Mouse (Mus musculus) heart, postnatal 10 days (tissue): ENCODE data around the gene Mcm3. TPM values are rescaled to one million over a fixed set of nuclear protein-coding genes. Genes with fewer than 3 reads are reported as not detected.

Experiments
- DNase-seq, 2 experiments: peaks; one replicate each; pipeline ENCODE4 v3.0.0; 2021
- intact Hi-C: fragments of 180-260 bp; cut with DNase I; formaldehyde crosslinking; loops from one replicate; pipeline ENCODE4 v1.15.1; 2025
- total RNA-seq, 2 experiments: library from RNA; stranded (reverse); gene quantifications; 2 replicates each; pipeline ENCODE4 v1.2.3; 2021

The Mcm3 gene
- 10 to 100 TPM; 24.0 to 30.0 TPM for total RNA-seq

- DNase-seq: peak; percentile 95 to 96
- intact Hi-C loops: loop anchor here (5.0 kb wide), 2 partner anchors 72 to 342 kb away; partner anchors contain the start of gene Paqr8
Observed at GRCm38 (mm10) chr1:20819771-20820605, at the start of gene Mcm3. Gene Mcm3 (minus strand): TSS chr1:20820312.

GRCm38 (mm10) chr1:20868036-20868435 lies 47.9 kb upstream of the Mcm3 start:
- DNase-seq: no peak
- intact Hi-C loops: no loop called here

- DNase-seq: no peak
- intact Hi-C loops: no loop called here
Observed at GRCm38 (mm10) chr1:20867241-20867902, 47.3 kb upstream of the Mcm3 start.

- no peak for DNase-seq
- intact Hi-C loops: no loop called here
Observed at GRCm38 (mm10) chr1:20863452-20864172, 43.5 kb upstream of the Mcm3 start.

- intact Hi-C loops: no loop called here
Observed at GRCm38 (mm10) chr1:20861865-20862264, 41.8 kb upstream of the Mcm3 start.

GRCm38 (mm10) chr1:20860775-20861174 lies 40.7 kb upstream of the Mcm3 start:
- intact Hi-C loops: no loop called here
- DNase-seq: no peak

More at GRCm38 (mm10) chr1:20861865-20862264, 41.8 kb upstream of the Mcm3 start:
- DNase-seq: no peak

- intact Hi-C loops: no loop called here
Observed at GRCm38 (mm10) chr1:20856924-20857902, 37.1 kb upstream of the Mcm3 start.

GRCm38 (mm10) chr1:20839911-20840310 lies 19.8 kb upstream of the Mcm3 start:
- intact Hi-C loops: no loop called here

More at GRCm38 (mm10) chr1:20856924-20857902, 37.1 kb upstream of the Mcm3 start:
- no peak for DNase-seq

GRCm38 (mm10) chr1:20836551-20837125 lies 16.5 kb upstream of the Mcm3 start:
- no peak for DNase-seq

More at GRCm38 (mm10) chr1:20839911-20840310, 19.8 kb upstream of the Mcm3 start:
- no peak for DNase-seq

GRCm38 (mm10) chr1:20833141-20833511 lies 13.0 kb upstream of the Mcm3 start:
- DNase-seq: no peak
- intact Hi-C loops: no loop called here

More at GRCm38 (mm10) chr1:20836551-20837125, 16.5 kb upstream of the Mcm3 start:
- intact Hi-C loops: no loop called here

- intact Hi-C loops: no loop called here
- no peak for DNase-seq
Observed at GRCm38 (mm10) chr1:20832473-20833140, 12.5 kb upstream of the Mcm3 start.

GRCm38 (mm10) chr1:20830546-20830945 lies 10.4 kb upstream of the Mcm3 start:
- no peak for DNase-seq
- intact Hi-C loops: no loop called here

- DNase-seq: no peak
- intact Hi-C loops: no loop called here
Observed at GRCm38 (mm10) chr1:20828061-20828460, 7.9 kb upstream of the Mcm3 start.

GRCm38 (mm10) chr1:20825036-20825435 lies 4.9 kb upstream of the Mcm3 start:
- intact Hi-C loops: no loop called here
- no peak for DNase-seq

- no peak for DNase-seq
- intact Hi-C loops: loop anchor here (5.0 kb wide), 2 partner anchors 68 to 338 kb away; partner anchors contain the start of gene Paqr8
Observed at GRCm38 (mm10) chr1:20823906-20824305, 3.8 kb upstream of the Mcm3 start.

- DNase-seq: no peak
- intact Hi-C loops: loop anchor here (5.0 kb wide), 2 partner anchors 69 to 339 kb away; partner anchors contain the start of gene Paqr8
Observed at GRCm38 (mm10) chr1:20823471-20823870, 3.4 kb upstream of the Mcm3 start.

GRCm38 (mm10) chr1:20820959-20821358 lies 847 bp upstream of the Mcm3 start:
- intact Hi-C loops: loop anchor here (5.0 kb wide), 2 partner anchors 71 to 341 kb away; partner anchors contain the start of gene Paqr8
- DNase-seq: no peak

- no peak for DNase-seq
- intact Hi-C loops: no loop called here
Observed at GRCm38 (mm10) chr1:20817596-20817995, 2.5 kb downstream of the Mcm3 start.

- intact Hi-C loops: no loop called here
- DNase-seq: peak; percentile 4 to 8
Observed at GRCm38 (mm10) chr1:20817172-20817571, 2.9 kb downstream of the Mcm3 start.
